8 mouse cellular contexts compared by ENCODE assay signal in the genomic region with DNA sequence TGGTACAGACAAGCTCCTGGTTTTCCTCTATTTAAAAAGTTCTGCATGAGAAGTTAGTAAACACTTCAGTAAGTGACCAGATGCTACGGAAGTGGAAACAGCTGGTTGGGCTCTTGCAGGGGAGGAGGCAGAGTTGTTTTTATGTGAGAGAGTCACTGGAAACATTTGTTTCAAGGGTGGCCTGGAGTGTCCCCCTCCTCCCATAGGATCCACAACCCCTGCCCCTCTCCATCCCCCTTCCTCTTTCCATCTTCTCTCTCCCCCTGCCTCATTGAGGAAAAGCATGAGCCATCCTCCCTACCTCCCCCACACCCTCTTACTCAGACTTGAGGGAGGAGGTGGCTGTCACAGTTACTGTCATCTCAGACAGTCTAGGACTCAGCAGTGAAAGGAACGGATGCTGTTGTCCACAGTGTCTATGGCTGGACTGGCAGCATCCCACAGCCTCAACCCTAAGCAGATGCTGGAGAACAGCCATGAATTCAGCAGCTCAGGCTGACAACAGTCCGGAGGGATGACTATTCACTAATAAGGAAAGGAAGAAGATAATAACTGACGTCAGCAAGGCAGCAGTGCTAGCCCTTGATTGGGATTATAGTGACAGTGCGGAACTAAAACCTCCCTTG.
DNase-seq lines count a peak whose midpoint lies in the region; ATAC-seq lines count a peak whose summit lies in the region.

No protein-coding gene starts in this region.

- H3K4me1 ChIP-seq in midbrain, embryonic 11.5 days (ENCODE audit: control insufficient read depth, insufficient read depth, low read length) = no peaks in the 10 kb centered on the region
- H3K4me1 ChIP-seq in midbrain, embryonic 10.5 days = peaks cover 15% of the 10 kb centered on the region
- H3K4me1 ChIP-seq in embryonic facial prominence, embryonic 15.5 days = peaks cover 9% of the 10 kb centered on the region; the same call in 1 of the 2 replicates
- H3K4me1 ChIP-seq in intestine, embryonic 14.5 days (replicated peaks; ENCODE audit: control insufficient read depth, insufficient read depth, low read length) = peaks cover 14% of the 10 kb centered on the region; the same call in 1 of the 2 replicates
- H3K4me1 ChIP-seq in lung, embryonic 16.5 days (replicated peaks; ENCODE audit: control insufficient read depth, insufficient read depth, low read length) = peaks cover 9% of the 10 kb centered on the region; the same call in 1 of the 2 replicates
- H3K4me1 ChIP-seq in forebrain, embryonic 11.5 days (replicated peaks; ENCODE audit: control insufficient read depth, insufficient read depth, low read length) = no peaks in the 10 kb centered on the region

- WGBS in midbrain, embryonic 11.5 days = 54% methylated on average over 5 of the region's 5 CpGs
- 58% methylated on average over 5 of the region's 5 CpGs for WGBS in midbrain, embryonic 10.5 days
- 31% methylated on average over 5 of the region's 5 CpGs for WGBS in embryonic facial prominence, embryonic 15.5 days
- 36% methylated on average over 5 of the region's 5 CpGs for whole genome bisulfite sequencing in intestine, embryonic 14.5 days
- 22% methylated on average over 5 of the region's 5 CpGs for WGBS in lung, embryonic 16.5 days
- WGBS in forebrain, embryonic 11.5 days = 67% methylated on average over 5 of the region's 5 CpGs

- H3K4me3 ChIP-seq in midbrain, embryonic 11.5 days (ENCODE audit: low read depth, low read length) = no peak overlapping the region
- H3K4me3 ChIP-seq in midbrain, embryonic 10.5 days = no peak overlapping the region
- no peak overlapping the region for H3K4me3 ChIP-seq in embryonic facial prominence, embryonic 15.5 days (replicated peaks)
- H3K4me3 ChIP-seq in intestine, embryonic 14.5 days (ENCODE audit: low read depth, low read length) = no peak overlapping the region
- H3K4me3 ChIP-seq in lung, embryonic 16.5 days (ENCODE audit: low read length) = no peak overlapping the region
- no peak overlapping the region for H3K4me3 ChIP-seq in forebrain, embryonic 11.5 days (ENCODE audit: low read depth, low read length)

- H3K9me3 ChIP-seq in midbrain, embryonic 11.5 days (ENCODE audit: control insufficient read depth, low read length) = no peaks in the 10 kb centered on the region
- H3K9me3 ChIP-seq in midbrain, embryonic 10.5 days (replicated peaks) = no peaks in the 10 kb centered on the region
- no peaks in the 10 kb centered on the region for H3K9me3 ChIP-seq in embryonic facial prominence, embryonic 15.5 days (replicated peaks)
- H3K9me3 ChIP-seq in intestine, embryonic 14.5 days (ENCODE audit: control insufficient read depth, low read length) = no peaks in the 10 kb centered on the region
- no peaks in the 10 kb centered on the region for H3K9me3 ChIP-seq in lung, embryonic 16.5 days (ENCODE audit: control insufficient read depth, low read length)
- H3K9me3 ChIP-seq in forebrain, embryonic 11.5 days (ENCODE audit: control insufficient read depth, low read length) = no peaks in the 10 kb centered on the region

- DNase-seq in midbrain, embryonic 11.5 days (ENCODE audit: low spot score, missing footprints) = no peak
- DNase-seq in midbrain, embryonic 10.5 days (ENCODE audit: low spot score) = no peak
- no peak for DNase-seq in intestine, embryonic 14.5 days (ENCODE audit: low spot score)
- DNase-seq in left cerebral cortex, adult 11 months (ENCODE audit: low spot score) = no peak
- no peak for DNase-seq in forebrain, embryonic 11.5 days (ENCODE audit: low spot score)
- no peak for DNase-seq in cerebellum, adult 9-11 months

- no peak overlapping the region for H3K4me2 ChIP-seq in midbrain, embryonic 11.5 days
- H3K4me2 ChIP-seq in embryonic facial prominence, embryonic 15.5 days (replicated peaks) = no peak overlapping the region
- H3K4me2 ChIP-seq in intestine, embryonic 14.5 days (ENCODE audit: low read length) = no peak overlapping the region
- no peak overlapping the region for H3K4me2 ChIP-seq in lung, embryonic 16.5 days (ENCODE audit: low read depth, low read length)
- no peak overlapping the region for H3K4me2 ChIP-seq in forebrain, embryonic 11.5 days (ENCODE audit: low read depth, low read length, severe bottlenecking)

- no peaks in the 10 kb centered on the region for H3K27me3 ChIP-seq in midbrain, embryonic 11.5 days (ENCODE audit: control insufficient read depth, insufficient read depth, low read length)
- no peaks in the 10 kb centered on the region for H3K27me3 ChIP-seq in midbrain, embryonic 10.5 days (ENCODE audit: low read depth, poor library complexity, severe bottlenecking)
- H3K27me3 ChIP-seq in embryonic facial prominence, embryonic 15.5 days = no peaks in the 10 kb centered on the region
- H3K27me3 ChIP-seq in intestine, embryonic 14.5 days (replicated peaks; ENCODE audit: control insufficient read depth, insufficient read depth, low read length) = no peaks in the 10 kb centered on the region
- no peaks in the 10 kb centered on the region for H3K27me3 ChIP-seq in lung, embryonic 16.5 days (ENCODE audit: control insufficient read depth, insufficient read depth, low read depth, low read length)
- no peaks in the 10 kb centered on the region for H3K27me3 ChIP-seq in forebrain, embryonic 11.5 days (ENCODE audit: control insufficient read depth, insufficient read depth, low read length)

- H3K36me3 ChIP-seq in midbrain, embryonic 11.5 days (ENCODE audit: control insufficient read depth, insufficient read depth, low read length) = no peaks in the 10 kb centered on the region
- no peaks in the 10 kb centered on the region for H3K36me3 ChIP-seq in midbrain, embryonic 10.5 days
- H3K36me3 ChIP-seq in embryonic facial prominence, embryonic 15.5 days = no peaks in the 10 kb centered on the region
- H3K36me3 ChIP-seq in intestine, embryonic 14.5 days (ENCODE audit: control insufficient read depth, insufficient read depth, low read length) = no peaks in the 10 kb centered on the region
- H3K36me3 ChIP-seq in lung, embryonic 16.5 days (ENCODE audit: control insufficient read depth, insufficient read depth, low read length) = no peaks in the 10 kb centered on the region
- H3K36me3 ChIP-seq in forebrain, embryonic 11.5 days (ENCODE audit: control insufficient read depth, insufficient read depth, low read length) = no peaks in the 10 kb centered on the region

- H3K27ac ChIP-seq in midbrain, embryonic 11.5 days (ENCODE audit: low read depth, low read length) = no peak overlapping the region
- H3K27ac ChIP-seq in midbrain, embryonic 10.5 days (replicated peaks) = no peak overlapping the region
- peak overlapping the region; percentile 52; the same call in 1 of the 2 replicates for H3K27ac ChIP-seq in embryonic facial prominence, embryonic 15.5 days (replicated peaks)
- H3K27ac ChIP-seq in intestine, embryonic 14.5 days (ENCODE audit: low read depth) = peak overlapping the region; percentile 77
- peak overlapping the region; percentile 94 for H3K27ac ChIP-seq in lung, embryonic 16.5 days (ENCODE audit: low read length)
- H3K27ac ChIP-seq in forebrain, embryonic 11.5 days (ENCODE audit: low read depth, low read length) = no peak overlapping the region

- H3K9ac ChIP-seq in midbrain, embryonic 11.5 days (ENCODE audit: low read length) = no peak overlapping the region
- no peak overlapping the region for H3K9ac ChIP-seq in embryonic facial prominence, embryonic 15.5 days
- H3K9ac ChIP-seq in intestine, embryonic 14.5 days (ENCODE audit: low read length) = no peak overlapping the region
- H3K9ac ChIP-seq in lung, embryonic 16.5 days (ENCODE audit: low read length) = no peak overlapping the region
- H3K9ac ChIP-seq in forebrain, embryonic 11.5 days (ENCODE audit: low read length) = no peak overlapping the region

- peak; percentile 65; the same call in 1 of the 2 replicates for ATAC-seq in midbrain, embryonic 11.5 days (ENCODE audit: low FRiP score)
- no peak for ATAC-seq in embryonic facial prominence, embryonic 15.5 days (ENCODE audit: insufficient number of reproducible peaks, low FRiP score, low TSS enrichment, low read depth)
- peak; percentile 23; the same call in 1 of the 2 replicates for ATAC-seq in intestine, embryonic 14.5 days (replicated peaks; ENCODE audit: low FRiP score, low TSS enrichment, low read depth)
- ATAC-seq in lung, embryonic 16.5 days (ENCODE audit: low read depth) = peak; percentile 91
- ATAC-seq in forebrain, embryonic 11.5 days (replicated peaks; ENCODE audit: low FRiP score) = no peak

Comparison
In these comparisons a context has a peak if more than half of its experiments do, and no peak if none do; other contexts are left out.
1. ATAC-seq: peak in midbrain, embryonic 11.5 days (single experiment), intestine, embryonic 14.5 days (single experiment) and lung, embryonic 16.5 days (single experiment); none in embryonic facial prominence, embryonic 15.5 days (single experiment) and forebrain, embryonic 11.5 days (single experiment).
2. H3K27ac ChIP-seq: peak in embryonic facial prominence, embryonic 15.5 days (single experiment), intestine, embryonic 14.5 days (single experiment) and lung, embryonic 16.5 days (single experiment); none in midbrain, embryonic 11.5 days (single experiment), midbrain, embryonic 10.5 days (single experiment) and forebrain, embryonic 11.5 days (single experiment).